Mouse (Mus musculus) common myeloid progenitor, adult 5-6 weeks (primary cell): Measurements from ENCODE around the gene Nol3. TPM values are rescaled to one million over a fixed set of nuclear protein-coding genes. Genes with fewer than 3 reads are reported as not detected.

Experiments used
- ATAC-seq: replicated peaks from 2 replicates; pipeline ENCODE4 v1.8.0; 2016; ENCODE audit warnings: low read depth, mild to moderate bottlenecking, moderate TSS enrichment, inconsistent platforms; ENCODE audit not compliant: poor library complexity, severe bottlenecking
- total RNA-seq: library from RNA; stranded (forward); fragments of 200-1000, 187-1606 nt; gene quantifications from 2 replicates; pipeline ENCODE4 v1.2.3, GENCODE M21; 2017

Nol3 gene
- total RNA-seq, 1 experiment from 2014 or later: 0.05 TPM

DNA sequence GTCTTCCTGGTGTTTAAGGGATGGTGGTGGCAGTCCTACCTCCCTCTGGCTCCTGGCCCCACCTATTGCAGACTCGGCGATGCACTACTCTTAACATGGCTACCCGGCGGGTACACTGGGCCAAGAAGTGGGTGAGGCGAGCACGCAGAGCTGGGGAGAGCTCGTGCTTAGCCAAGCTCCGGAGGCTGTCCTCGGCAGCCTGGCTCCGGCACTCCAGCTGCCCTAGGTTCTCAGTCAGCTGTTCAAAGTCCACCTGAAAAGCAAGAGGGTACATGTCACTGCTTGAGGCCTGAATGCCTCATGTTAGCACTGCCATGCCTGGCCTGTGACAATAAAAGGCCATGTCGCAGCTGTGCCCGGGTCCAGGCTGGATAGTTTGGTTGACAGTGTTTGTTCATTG, 54.4 kb downstream of the Nol3 start:
- ATAC-seq: no peak

DNA sequence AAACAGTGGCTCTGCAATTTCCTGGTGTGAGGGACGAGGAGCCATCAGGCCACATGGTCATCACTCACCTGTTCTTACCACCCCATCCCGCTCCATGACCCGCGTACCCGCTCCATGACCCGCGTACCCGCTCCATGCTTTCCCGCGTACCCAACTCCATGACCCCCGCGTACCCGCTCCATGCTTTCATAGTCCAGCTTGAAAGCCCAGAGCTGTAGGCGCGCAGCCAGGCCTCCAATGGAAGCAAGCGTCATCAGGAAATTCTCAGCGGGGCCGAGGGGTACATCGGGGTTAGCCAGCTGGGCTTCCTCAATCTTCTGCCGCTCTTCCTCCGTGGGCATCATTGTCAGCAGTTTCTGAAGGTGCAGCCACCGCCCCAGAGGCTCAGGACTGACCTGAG, 55.5 kb downstream of the Nol3 start:
- no peak for ATAC-seq

Other genes starting within 250 kb of the Nol3 start
- gene Ces3a, start 227.5 kb upstream of the Nol3 start, total RNA-seq: not detected in 2 replicates
- gene Ces3b, start 192.4 kb upstream of the Nol3 start, total RNA-seq: not detected in 2 replicates
- not detected in 2 replicates for gene Ces4a, start 144.3 kb upstream of the Nol3 start, total RNA-seq
- 163 and 164 TPM in 2 replicates for gene Cbfb, start 105.5 kb upstream of the Nol3 start, total RNA-seq
- gene D230025D16Rik, start 51.0 kb upstream of the Nol3 start, total RNA-seq: 15.8 and 18.0 TPM in 2 replicates
- gene B3gnt9, start 21.0 kb upstream of the Nol3 start, total RNA-seq: 0.18 TPM in 1 of 2 replicates, not detected in the other
- gene Tradd, start 11.5 kb upstream of the Nol3 start, total RNA-seq: 14.2 and 19.1 TPM in 2 replicates
- gene Fbxl8, start 11.5 kb upstream of the Nol3 start, total RNA-seq: 5.2 and 5.6 TPM in 2 replicates
- gene Hsf4, start 6.3 kb upstream of the Nol3 start, total RNA-seq: not detected in 2 replicates
- 2.9 and 6.7 TPM in 2 replicates for gene 4931428F04Rik, start 13.7 kb downstream of the Nol3 start, total RNA-seq
- 2.3 and 2.6 TPM in 2 replicates for gene Exoc3l, start 20.0 kb downstream of the Nol3 start, total RNA-seq
- 52.6 and 69.5 TPM in 2 replicates for gene E2f4, start 21.5 kb downstream of the Nol3 start, total RNA-seq
- gene Elmo3, start 29.5 kb downstream of the Nol3 start, total RNA-seq: 2.1 and 5.1 TPM in 2 replicates
- 1.2 and 4.0 TPM in 2 replicates for gene Lrrc29, start 50.1 kb downstream of the Nol3 start, total RNA-seq
- gene Tmem208, start 50.2 kb downstream of the Nol3 start, total RNA-seq: 21.7 and 28.4 TPM in 2 replicates
- gene Fhod1, start 71.8 kb downstream of the Nol3 start, total RNA-seq: 4.2 and 7.3 TPM in 2 replicates
- gene Slc9a5, start 72.7 kb downstream of the Nol3 start, total RNA-seq: 0.10 and 0.46 TPM in 2 replicates
- gene Plekhg4, start 97.1 kb downstream of the Nol3 start, total RNA-seq: not detected in 2 replicates
- gene Kctd19, start 137.4 kb downstream of the Nol3 start, total RNA-seq: not detected in 2 replicates
- gene Lrrc36, start 137.4 kb downstream of the Nol3 start, total RNA-seq: 0.69 and 1.5 TPM in 2 replicates
- not detected in 2 replicates for gene Tppp3, start 195.4 kb downstream of the Nol3 start, total RNA-seq
- gene Zdhhc1, start 220.8 kb downstream of the Nol3 start, total RNA-seq: 2.4 and 3.5 TPM in 2 replicates
- gene Hsd11b2, start 242.6 kb downstream of the Nol3 start, total RNA-seq: not detected in 2 replicates